Mouse (Mus musculus) megakaryocyte, embryonic 14.5 days (primary cell): ENCODE results near the gene Traf5.

Experiments
- FLI1 ChIP-seq: IDR thresholded peaks from 2 replicates; pipeline ENCODE4 v1.6.1; 2012; ENCODE audit warnings: low read length, inconsistent platforms, mixed read lengths
- GATA1 ChIP-seq: IDR thresholded peaks from 3 replicates; pipeline ENCODE4 v1.6.1; 2012; ENCODE audit warnings: mixed read lengths, low read length, inconsistent platforms, borderline replicate concordance

GRCm38 (mm10) chr1:192076101-192076500, 16.3 kb downstream of the Traf5 start:
- TF ChIP-seq GATA1 (no peak), FLI1 (no peak)
